Mouse (Mus musculus) right cerebral cortex, adult 2 months (tissue): ENCODE measurements around the gene Tox3.

Experiments
- DNase-seq, 2 experiments: peaks; one replicate each; pipeline ENCODE4 v3.0.0; 2021 to 2022; ENCODE audit warnings: low spot score in 2 of 2

The Tox3 gene

GRCm38 (mm10) chr8:90330377-90331285, 17.5 kb downstream of the Tox3 start:
- DNase-seq = no peak

DNA sequence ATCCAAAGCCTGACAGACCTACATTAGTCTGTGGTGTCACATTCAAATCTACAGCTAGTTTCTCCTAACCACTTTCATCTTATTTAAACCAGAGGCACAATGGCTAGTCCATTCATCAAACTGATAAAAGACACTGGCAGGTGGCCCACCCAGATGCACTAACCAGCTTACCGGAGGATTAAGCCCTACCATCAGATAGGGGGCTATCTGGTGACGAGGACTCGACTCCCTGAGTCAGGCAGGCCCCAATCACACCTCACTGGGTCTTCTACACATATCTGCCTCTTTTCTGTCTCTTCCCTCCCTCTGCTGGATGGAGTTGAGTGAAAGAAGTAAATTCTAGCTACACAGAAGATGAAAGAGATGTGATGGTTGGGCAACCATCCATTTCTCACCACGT, 24.3 kb downstream of the Tox3 start:
- DNase-seq = no peak

DNA sequence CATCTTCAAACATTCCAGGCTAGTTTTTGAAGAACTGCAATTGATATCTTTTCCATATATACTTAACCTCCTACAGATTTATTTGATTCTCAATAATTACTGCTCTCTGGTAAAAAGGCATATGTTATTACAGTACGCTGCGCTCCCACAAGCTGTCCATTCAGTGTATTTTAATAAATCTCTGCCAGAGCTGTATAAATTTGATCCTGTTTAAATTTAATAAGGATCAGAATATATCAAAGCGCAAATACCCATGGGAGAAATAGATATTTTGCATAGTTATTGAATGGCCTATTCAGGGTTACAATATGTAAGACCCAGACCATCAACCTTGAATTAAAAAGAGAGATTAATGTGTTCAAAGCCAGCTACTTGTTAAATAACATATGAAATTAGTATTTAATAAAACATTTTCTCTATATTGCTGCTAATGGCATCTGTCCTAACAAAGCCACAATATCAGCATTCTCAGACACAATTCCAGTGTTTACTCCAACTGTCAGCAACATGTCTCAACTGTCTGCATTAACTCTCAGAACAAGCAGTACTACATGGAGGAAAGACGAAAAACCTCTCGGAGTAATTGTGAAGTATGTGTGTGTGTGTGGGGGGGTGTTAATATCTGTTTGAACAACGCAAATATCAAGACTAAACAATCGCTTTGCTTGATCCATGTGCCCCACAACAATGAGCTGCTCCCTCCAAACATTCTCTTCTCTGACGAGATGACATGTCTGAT, 25.3 kb downstream of the Tox3 start:
- no peak for DNase-seq

DNA sequence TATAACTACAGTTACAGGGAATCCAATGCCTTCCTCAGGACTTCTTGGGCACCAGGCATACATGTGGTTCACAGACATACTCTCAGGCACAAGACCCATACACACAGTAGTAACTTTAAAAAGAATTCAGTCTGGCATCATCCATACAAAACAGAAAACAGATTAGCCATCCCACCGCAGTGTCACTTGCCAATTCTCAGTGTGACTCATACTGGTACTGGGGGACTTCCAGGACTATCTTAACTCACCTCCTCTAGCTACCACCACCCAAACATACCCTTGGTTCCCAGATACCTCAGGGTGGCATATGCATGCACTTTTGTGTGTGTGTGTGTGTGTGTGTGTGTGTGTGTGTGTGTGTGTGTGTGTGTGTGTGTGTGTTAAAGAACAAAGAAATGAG, 26.9 kb downstream of the Tox3 start:
- DNase-seq = no peak

GRCm38 (mm10) chr8:90314312-90314711, 33.8 kb downstream of the Tox3 start:
- no peak for DNase-seq

- DNase-seq = no peak
These were observed 45.2 kb downstream of the Tox3 start for GRCm38 (mm10) chr8:90302951-90303350.

GRCm38 (mm10) chr8:90302252-90302651, 45.9 kb downstream of the Tox3 start:
- DNase-seq = peak in 1 of 2 experiments; percentile 66

DNA sequence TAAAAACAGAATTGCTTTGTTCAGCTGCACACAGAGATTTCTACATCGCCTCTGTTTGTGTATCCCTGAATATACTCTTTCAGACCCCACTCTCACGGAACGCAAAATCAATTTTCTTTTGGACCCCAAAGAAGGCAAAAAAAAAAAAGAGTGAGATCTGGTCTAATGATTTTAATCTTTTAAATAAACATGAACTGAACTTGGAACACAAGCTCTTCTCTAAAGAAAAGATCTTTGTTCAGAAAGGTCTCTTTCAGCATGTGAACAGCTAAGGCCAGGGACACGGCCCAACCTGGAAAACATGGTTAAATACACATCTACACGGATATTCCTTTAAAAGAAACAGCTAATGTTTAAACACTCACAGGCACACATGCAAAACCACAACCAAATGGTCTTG, 46.6 kb downstream of the Tox3 start:
- DNase-seq = no peak

- DNase-seq = no peak
These were observed 47.2 kb downstream of the Tox3 start for GRCm38 (mm10) chr8:90300973-90301372.

DNA sequence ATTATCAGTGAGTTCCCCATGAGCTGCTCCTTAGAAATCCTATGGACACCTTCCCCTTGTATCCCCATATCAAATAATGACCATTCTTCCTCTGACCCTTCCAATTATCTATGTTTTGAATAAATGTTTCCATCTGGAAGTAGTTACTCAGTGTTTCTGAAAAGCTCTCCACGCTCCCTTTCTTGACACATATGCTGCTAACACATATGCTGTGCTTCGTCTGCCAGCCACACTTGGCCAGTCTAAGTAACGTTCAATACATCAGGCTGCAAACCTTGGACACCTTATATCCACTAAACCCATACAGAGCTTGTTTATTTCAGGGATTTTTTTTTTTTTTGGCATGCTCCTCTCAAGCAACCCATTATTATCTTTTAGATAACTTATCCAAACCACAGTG, 54.1 kb downstream of the Tox3 start:
- DNase-seq = no peak

DNA sequence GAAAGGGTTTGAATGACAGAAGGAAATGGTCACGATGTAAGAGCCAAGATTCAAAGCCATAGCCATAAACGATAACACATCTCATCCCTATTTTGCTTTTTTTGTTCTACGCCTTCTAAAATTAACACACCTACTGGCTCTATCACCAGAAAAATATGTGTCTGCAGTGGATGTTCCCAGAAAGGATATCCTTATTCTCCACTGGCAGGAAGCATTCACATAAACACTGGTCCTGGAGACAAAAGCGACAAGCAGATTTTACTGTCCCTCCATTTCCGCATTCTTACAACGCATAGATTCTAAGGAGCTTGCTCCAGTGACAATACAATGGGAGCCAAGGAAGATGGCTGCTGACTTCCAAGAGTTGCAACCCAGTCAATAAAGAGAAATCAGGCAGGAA, 57.3 kb downstream of the Tox3 start:
- no peak for DNase-seq

DNA sequence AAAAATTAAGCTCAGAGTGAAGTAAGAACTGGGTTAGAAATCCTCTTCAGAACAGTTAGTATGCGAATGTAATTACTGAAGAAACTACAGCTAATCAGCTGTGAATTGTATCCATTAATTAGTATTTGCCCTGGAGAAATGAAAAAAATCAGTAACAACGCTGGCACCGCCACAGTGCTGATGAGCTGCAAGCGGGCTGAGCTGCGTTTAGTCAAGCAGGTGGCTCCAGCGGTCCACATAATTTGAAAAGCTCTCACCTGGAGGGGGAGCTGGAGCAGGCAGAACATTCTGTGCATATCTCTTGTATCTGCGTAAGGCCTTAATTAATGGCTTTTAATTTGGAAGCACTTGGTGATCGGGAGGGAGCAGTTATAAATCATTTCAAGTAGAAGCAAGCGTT, 71.4 kb downstream of the Tox3 start:
- DNase-seq = no peak

- DNase-seq = no peak
These were observed 75.0 kb downstream of the Tox3 start for GRCm38 (mm10) chr8:90273182-90273581.

DNA sequence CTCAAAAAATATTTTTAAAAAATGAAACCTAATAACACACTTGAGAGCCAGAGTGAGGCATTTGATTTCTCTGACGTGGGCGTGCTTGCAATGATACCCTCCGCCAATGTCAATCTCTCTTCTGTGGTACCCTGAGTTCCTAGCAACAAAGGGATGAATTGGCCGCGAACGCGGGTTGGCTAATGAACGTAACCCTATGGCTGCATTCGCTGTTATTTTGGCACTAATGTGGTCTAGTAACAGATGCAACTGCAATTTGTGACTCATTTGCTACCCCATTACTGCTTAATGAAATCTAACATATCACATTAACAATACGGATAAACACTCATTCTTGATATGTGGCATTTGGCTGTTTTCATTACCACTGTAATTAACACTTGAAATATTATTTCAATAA, 76.2 kb downstream of the Tox3 start:
- DNase-seq = no peak

GRCm38 (mm10) chr8:90267698-90268256, 80.4 kb downstream of the Tox3 start:
- DNase-seq = no peak

DNA sequence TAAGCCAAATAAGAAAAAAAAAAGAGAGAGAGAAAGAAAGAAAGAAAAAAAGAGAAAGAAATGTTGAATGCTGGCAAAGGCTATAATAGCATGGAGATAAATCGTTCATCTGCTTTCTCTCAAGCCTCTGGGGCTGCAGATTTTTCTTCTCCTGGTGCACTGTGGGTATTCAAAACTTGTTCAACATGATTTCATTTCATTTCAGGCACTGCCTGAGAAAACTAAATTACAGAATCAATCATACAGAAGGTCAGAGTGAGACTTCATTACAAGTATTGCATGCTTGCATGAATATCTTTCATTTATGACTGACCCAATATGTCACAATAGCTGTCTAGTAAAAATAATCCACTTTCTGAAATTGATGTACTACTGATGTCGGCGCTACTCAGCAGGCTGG, 81.2 kb downstream of the Tox3 start:
- DNase-seq = no peak

DNA sequence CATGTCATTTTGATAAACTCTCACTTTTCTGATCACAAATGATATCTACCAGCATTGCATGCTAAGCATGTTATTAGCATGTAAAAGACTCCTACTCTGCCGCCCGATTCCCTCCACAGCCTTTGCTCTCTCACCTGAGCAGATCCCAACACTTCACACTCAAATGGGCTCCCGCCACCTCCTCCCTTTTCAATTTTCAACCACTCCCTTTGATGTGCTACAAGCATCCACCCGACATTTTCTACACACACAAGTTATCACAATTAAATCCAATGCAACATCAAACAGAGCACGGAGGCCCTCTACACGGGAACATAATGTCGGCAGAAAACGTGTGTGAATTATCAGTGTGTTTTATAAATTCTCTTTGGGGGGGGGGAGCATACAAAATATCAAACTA, 81.9 kb downstream of the Tox3 start:
- DNase-seq = no peak

- DNase-seq = peak; percentile 34 to 35
These were observed 93.8 kb downstream of the Tox3 start for GRCm38 (mm10) chr8:90254158-90254867.

GRCm38 (mm10) chr8:90246357-90246756, 101.8 kb downstream of the Tox3 start:
- DNase-seq = no peak

GRCm38 (mm10) chr8:90245828-90246227, 102.3 kb downstream of the Tox3 start:
- DNase-seq = no peak

DNA sequence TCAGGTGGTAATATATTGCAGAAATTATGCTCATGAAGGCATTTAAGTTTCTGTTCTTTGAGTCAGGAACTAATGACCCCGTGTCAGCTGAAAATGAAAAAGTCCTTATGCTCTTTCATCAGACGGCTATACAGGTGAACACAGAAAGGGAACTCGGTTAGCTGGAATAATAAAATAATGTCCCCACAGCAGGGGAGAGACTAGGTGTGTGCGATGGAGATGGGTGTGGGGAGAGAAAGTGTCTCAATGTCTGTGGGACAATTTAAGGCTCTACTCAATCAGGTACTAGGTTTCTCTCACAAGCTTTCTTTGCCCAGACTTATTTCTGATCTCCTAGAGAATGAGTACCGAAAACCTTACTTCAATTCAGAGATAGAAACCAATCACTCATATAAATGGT, 103.0 kb downstream of the Tox3 start:
- no peak for DNase-seq
